Mouse (Mus musculus) spleen, adult 2 months (tissue): ENCODE data around the gene Duoxa2. TPM values are rescaled to one million over a fixed set of nuclear protein-coding genes. Genes with fewer than 3 reads are reported as not detected.

Experiments
- DNase-seq, 2 experiments: peaks; one replicate each; pipeline versions ENCODE4 v3.0.0 to v3.0.0-alpha.2; 2012 to 2021; ENCODE audit warnings: low spot score in 2 of 2, low read depth in 1 of 2
- H3K27ac ChIP-seq: fragments of 200-500 bp; 2 replicates; pipeline ENCODE4 v1.5.1; 2012; ENCODE audit warnings: low read length, inconsistent platforms; ENCODE audit not compliant: insufficient read depth
- H3K27me3 ChIP-seq: fragments of 200-500 bp; 2 replicates; pipeline ENCODE4 v1.6.1; 2012; ENCODE audit warnings: mild to moderate bottlenecking, moderate library complexity, low read length, inconsistent platforms; ENCODE audit not compliant: control insufficient read depth, insufficient read depth
- H3K36me3 ChIP-seq: fragments of 200-500 bp; 2 replicates; pipeline ENCODE4 v1.6.1; 2012; ENCODE audit warnings: mild to moderate bottlenecking, low read length, inconsistent platforms; ENCODE audit not compliant: control insufficient read depth, insufficient read depth
- H3K4me1 ChIP-seq: fragments of 200-500 bp; 2 replicates; pipeline ENCODE4 v1.6.1; 2011; ENCODE audit warnings: inconsistent platforms; ENCODE audit not compliant: control insufficient read depth, insufficient read depth, insufficient read length
- H3K4me3 ChIP-seq: fragments of 200-500 bp; 2 replicates; pipeline ENCODE4 v1.5.1; 2011; ENCODE audit warnings: mild to moderate bottlenecking, inconsistent platforms; ENCODE audit not compliant: insufficient read depth, insufficient read length; ENCODE audit errors: extremely low read depth
- CTCF ChIP-seq: fragments of 200-500 bp; IDR thresholded peaks from 2 replicates; pipeline ENCODE4 v1.5.1; 2011; ENCODE audit warnings: mild to moderate bottlenecking, inconsistent platforms; ENCODE audit not compliant: insufficient read depth, insufficient read length, insufficient replicate concordance; ENCODE audit errors: extremely low read depth
- POLR2A ChIP-seq: fragments of 200-500 bp; IDR thresholded peaks from 2 replicates; pipeline ENCODE4 v1.6.1; 2011; ENCODE audit warnings: low read depth, low read length, inconsistent platforms
- WGBS: fragments of 180-500 bp; shearing (Covaris S2); methylation state at CpG from one replicate; pipeline ENCODE4 v1.1.7; 2018; 5-methylcytosine and 5-hydroxymethylcytosine counted together
- polyA plus RNA-seq: library from polyadenylated mRNA; depleted of rRNA; stranded (reverse); fragments of >200 nt; gene quantifications from 2 replicates; pipeline ENCODE4 v1.2.3, GENCODE M21; 2012

Gene Duoxa2
- polyA plus RNA-seq, 1 experiment, result not detected

DNA sequence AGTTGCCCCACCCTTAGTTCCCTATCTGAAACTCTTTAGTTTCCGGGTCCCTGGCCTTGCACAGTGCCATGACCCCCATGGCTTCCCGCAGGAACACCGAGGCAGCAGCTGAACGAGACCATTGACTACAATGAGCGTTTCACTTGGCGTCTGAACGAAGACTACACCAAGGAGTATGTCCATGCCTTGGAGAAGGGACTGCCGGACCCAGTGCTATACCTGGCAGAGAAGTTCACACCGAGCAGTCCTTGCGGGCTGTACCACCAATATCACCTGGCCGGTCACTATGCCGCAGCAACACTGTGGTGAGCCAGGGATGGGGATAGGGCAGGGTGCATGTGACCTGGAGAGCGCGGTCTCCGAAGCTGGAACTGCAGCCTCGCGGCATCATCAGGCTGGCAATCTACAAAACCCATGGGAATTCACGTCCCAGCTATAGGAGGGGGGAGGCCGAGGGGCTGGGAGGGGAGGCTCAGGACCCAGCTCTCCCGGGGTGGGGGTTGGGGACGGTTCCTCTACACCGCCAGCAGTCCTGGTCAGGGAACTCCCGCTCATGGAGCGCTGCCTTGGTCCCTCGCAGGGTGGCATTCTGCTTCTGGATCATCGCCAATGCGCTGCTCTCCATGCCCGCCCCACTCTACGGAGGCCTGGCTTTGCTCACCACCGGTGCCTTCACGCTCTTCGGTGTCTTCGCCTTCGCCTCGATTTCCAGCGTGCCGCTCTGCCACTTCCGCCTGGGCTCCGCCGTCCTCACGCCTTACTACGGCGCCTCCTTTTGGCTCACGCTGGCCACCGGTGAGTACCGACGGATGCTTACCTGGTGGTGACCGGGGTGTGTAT, 2.6 kb downstream of the Duoxa2 start:
- DNase-seq, result no peak

DNA sequence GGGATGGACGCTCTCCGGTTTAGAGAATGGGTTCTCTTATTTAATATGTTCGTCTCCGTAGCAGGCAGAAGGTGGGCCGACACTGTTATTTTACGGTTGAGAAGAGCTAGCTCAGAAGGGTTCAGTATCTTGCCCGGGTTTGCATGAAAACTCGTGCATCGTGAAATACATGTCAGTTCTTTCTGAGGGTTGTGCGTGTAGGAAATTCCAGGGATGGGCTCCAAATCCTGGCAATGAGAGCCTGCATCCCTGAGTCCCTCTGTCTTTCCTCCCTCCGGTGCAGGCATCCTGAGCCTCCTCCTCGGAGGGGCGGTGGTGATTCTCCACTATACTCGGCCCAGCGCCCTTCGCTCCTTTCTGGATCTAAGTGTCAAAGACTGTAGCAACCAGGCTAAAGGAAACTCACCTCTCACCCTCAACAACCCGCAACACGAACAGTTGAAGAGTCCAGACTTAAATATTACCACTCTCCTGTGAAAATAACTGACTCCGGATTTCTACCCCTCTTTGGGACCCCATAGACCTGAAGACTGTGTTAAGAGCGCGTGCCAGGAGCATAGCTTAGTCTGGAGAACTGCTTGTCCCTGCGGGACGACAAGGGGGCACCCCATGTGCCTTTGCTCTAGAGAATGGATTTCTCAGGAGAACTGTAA, 3.3 kb downstream of the Duoxa2 start:
- Histone ChIP-seq H3K4me3 (peak overlapping the region; percentile 31; the same call in 1 of the 2 replicates), H3K27ac (no peak overlapping the region), H3K36me3 (no peaks in the 10 kb centered on the region), H3K4me1 (peaks cover 15% of the 10 kb centered on the region; the same call in 1 of the 2 replicates), H3K27me3 (peaks cover 36% of the 10 kb centered on the region)
- TF ChIP-seq CTCF, result no peak
- no peak for TF ChIP-seq POLR2A
- 14% methylated on average over 23 of the region's 23 CpGs for WGBS
- DNase-seq, result no peak

More for the DNA sequence above, 2.6 kb downstream of the Duoxa2 start:
- WGBS, result 4% methylated on average over 48 of the region's 48 CpGs
- no peak overlapping the region for H3K27ac ChIP-seq
- no peaks in the 10 kb centered on the region for H3K36me3 ChIP-seq
- H3K4me3 ChIP-seq, result peak overlapping the region; percentile 31; the same call in 1 of the 2 replicates
- peaks cover 38% of the 10 kb centered on the region for H3K27me3 ChIP-seq
- H3K4me1 ChIP-seq, result peaks cover 15% of the 10 kb centered on the region; the same call in 1 of the 2 replicates
- no peak for TF ChIP-seq CTCF
- no peak for TF ChIP-seq POLR2A

DNA sequence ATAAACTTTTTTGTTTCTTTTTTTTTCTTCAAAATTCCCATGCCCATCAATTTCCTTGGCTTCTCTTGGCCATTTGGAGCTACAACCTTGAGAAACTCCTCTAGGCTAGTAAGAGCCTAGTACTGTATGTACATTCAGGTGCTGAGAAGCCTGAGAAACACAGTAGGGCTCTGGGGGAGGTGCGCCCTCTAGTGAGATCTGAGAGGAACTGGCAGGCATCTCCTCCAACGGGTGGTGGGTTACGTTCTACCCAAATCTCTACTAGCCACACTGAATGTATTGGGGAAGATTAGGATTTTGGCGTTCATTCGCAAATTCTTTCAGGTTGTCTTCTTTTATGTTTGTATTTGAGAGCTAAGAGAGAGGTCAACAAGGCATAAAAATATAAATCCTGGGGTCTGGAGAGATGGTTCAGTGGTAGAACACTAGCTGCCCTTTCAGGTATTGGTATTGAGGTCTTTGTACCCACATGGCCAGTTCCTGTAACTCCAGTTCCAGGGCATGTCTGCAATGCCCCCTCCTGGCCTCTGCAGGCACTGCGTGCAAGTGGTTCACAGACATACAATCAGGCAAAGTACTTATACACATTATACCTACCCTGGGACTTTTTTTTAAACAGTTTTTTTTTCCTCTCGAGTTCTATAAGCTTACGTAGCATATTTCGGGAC, 4.0 kb downstream of the Duoxa2 start:
- no peak for TF ChIP-seq POLR2A
- TF ChIP-seq CTCF, result peak; percentile 78; the same call in 1 of the 2 replicates
- no peaks in the 10 kb centered on the region for H3K36me3 ChIP-seq
- H3K4me3 ChIP-seq, result no peak overlapping the region
- H3K27ac ChIP-seq, result no peak overlapping the region
- peaks cover 30% of the 10 kb centered on the region for H3K27me3 ChIP-seq
- WGBS, result 14% methylated on average over 9 of the region's 9 CpGs
- peak; percentile 52 to 60 for DNase-seq
- H3K4me1 ChIP-seq, result peaks cover 15% of the 10 kb centered on the region; the same call in 1 of the 2 replicates

DNA sequence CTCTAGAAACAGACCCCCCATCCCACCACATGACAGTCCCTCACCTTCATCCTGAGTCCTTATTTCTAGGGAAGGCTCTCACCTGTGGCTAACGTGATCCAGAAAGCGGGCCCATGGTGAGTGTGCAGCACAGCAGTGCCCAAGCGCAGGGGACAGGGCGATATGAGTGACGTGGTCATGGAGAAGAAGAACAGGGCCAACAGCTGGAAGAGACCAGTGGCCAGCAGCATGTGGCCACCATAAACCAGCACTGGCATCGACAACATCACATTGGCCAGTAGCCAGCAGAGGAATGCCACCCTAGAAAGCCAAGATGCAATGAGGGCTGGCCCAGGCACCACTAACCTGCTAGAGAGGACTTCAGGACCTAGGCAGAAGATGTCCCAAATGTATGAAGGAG, 5.8 kb downstream of the Duoxa2 start:
- H3K27me3 ChIP-seq, result peaks cover 20% of the 10 kb centered on the region
- WGBS, result 90% methylated on average over 6 of the region's 6 CpGs

DNA sequence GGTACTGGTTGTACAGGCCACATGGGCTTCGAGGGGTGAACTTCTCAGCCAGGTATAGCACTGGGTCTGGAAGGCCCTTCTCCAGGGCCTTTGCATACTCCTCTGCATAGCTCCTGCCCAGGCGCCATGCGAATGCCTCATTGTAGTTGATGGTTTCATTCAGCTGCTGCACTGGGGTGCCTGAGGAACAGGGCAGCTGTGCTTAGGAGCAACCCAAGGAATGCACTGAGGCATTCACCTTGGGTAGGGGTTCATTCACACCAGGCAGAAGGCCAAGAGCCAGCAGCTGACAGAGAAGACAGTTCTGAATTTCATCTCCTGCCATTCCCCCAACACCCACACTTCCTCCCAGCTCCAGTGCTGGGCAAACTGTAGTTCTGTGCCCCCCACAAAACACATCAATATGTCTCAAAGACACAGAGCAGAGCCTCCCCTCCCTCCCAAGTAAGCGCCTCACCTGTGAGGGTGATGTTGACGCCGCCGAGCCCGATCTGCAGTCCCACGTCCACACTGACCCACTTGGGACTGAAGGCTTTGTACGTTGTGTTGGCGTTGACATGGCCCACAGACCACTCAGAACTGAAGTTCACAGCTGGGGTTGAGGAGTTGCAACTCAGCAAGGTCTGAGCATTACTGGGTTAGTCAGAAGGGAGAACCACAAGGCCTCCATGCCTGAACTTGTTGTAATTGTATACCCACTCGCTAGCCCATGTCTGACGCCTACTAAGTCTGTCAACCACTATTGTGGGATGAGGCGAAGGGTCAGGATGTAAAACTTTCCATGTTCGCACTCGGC, 6.6 kb downstream of the Duoxa2 start:
- Histone ChIP-seq H3K27ac (no peak overlapping the region), H3K4me3 (no peak overlapping the region), H3K36me3 (no peaks in the 10 kb centered on the region), H3K4me1 (peaks cover 9% of the 10 kb centered on the region; the same call in 1 of the 2 replicates), H3K27me3 (peaks cover 12% of the 10 kb centered on the region)
- no peak for DNase-seq
- whole genome bisulfite sequencing, result 88% methylated on average over 16 of the region's 16 CpGs
- no peak for TF ChIP-seq CTCF
- TF ChIP-seq POLR2A, result no peak

More for the DNA sequence above, 5.8 kb downstream of the Duoxa2 start:
- H3K27ac ChIP-seq, result no peak overlapping the region
- H3K4me3 ChIP-seq, result no peak overlapping the region
- TF ChIP-seq CTCF (no peak), POLR2A (no peak)
- peaks cover 9% of the 10 kb centered on the region; the same call in 1 of the 2 replicates for H3K4me1 ChIP-seq
- H3K36me3 ChIP-seq, result no peaks in the 10 kb centered on the region
- DNase-seq, result no peak

DNA sequence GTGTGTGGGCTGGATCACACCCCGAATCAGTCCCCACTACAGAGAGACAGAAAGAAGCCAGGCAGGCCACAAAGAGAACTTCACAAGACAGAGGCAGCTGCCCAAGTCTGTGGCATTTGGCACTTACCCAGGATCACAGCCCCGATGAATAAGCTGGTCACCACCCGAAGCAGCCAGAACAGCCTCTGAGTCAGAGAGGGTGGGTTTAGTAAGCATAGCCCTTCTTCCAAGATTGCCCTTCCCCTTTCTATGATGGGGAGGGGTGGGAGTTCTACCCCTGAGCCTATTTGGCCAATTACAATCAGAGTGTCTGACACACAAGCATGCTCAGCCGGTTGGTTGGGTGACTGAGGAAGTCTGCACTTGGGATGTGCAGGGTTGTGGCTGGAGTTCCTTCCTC, 7.5 kb downstream of the Duoxa2 start:
- DNase-seq, result no peak
- Histone ChIP-seq H3K27ac (no peak overlapping the region), H3K27me3 (peaks cover 7% of the 10 kb centered on the region), H3K36me3 (no peaks in the 10 kb centered on the region), H3K4me3 (no peak overlapping the region), H3K4me1 (peaks cover 6% of the 10 kb centered on the region; the same call in 1 of the 2 replicates)
- whole genome bisulfite sequencing, result 6% methylated on average over 4 of the region's 4 CpGs
- TF ChIP-seq CTCF (no peak), POLR2A (no peak)
